Mouse (Mus musculus): ENCODE measurements at regions not wholly inside any gene's neighbourhood (a gene's known extent, or its start where the extent isn't known, plus 50 kb on each side); places are given as distances from the start of the nearest gene placed in this dataset.
"Not testable (repeated sequence)": the region's sequence is repeated elsewhere in the genome, so short reads cannot be mapped to it uniquely, and the experiment has no call there.

GRCm38 (mm10) chr8:19976461-19976860 lies 73.3 kb downstream of the Gm31371 start:
- peaks cover 11% of the 10 kb centered on the region; the same call in 1 of the 2 replicates for H3K9me3 ChIP-seq (ENCODE audit: control insufficient read depth, low read length)
- H3K27me3 ChIP-seq (ENCODE audit: control insufficient read depth); H3K36me3 ChIP-seq (ENCODE audit: control insufficient read depth); H3K4me1 ChIP-seq (ENCODE audit: control insufficient read depth); H3K4me3 ChIP-seq (replicated peaks): not testable (repeated sequence)

GRCm38 (mm10) chr8:19979536-19980345 lies 76.5 kb downstream of the Gm31371 start:
- Histone ChIP-seq H3K27me3 (ENCODE audit: control insufficient read depth) (0 out of 2 replicates have a peak, but pooled peaks cover 3% of the 10 kb centered on the region), H3K4me1 (ENCODE audit: control insufficient read depth) (peaks cover 7% of the 10 kb centered on the region), H3K36me3 (ENCODE audit: control insufficient read depth) (no peaks in the 10 kb centered on the region), H3K4me3 (replicated peaks) (peak overlapping the region; percentile 67), H3K9me3 (ENCODE audit: control insufficient read depth, low read length) (peaks cover 11% of the 10 kb centered on the region; the same call in 1 of the 2 replicates)
- TF ChIP-seq GATA1 (IDR thresholded peaks at IDR 0.05; ENCODE audit: low read length) (no peak), TAL1 (IDR thresholded peaks at IDR 0.05; ENCODE audit: low read length) (no peak; the same call in 2 of the 3 replicates)

- peak overlapping the region; percentile 67 for H3K4me3 ChIP-seq (replicated peaks)
- not testable (repeated sequence) for H3K4me1 ChIP-seq (ENCODE audit: control insufficient read depth); H3K9me3 ChIP-seq (ENCODE audit: control insufficient read depth, low read length); H3K36me3 ChIP-seq (ENCODE audit: control insufficient read depth); H3K27me3 ChIP-seq (ENCODE audit: control insufficient read depth)
Measured at GRCm38 (mm10) chr8:19980346-19980726, 77.1 kb downstream of the Gm31371 start.

- not testable (repeated sequence) for H3K4me1 ChIP-seq (ENCODE audit: control insufficient read depth); H3K4me3 ChIP-seq (replicated peaks); H3K27me3 ChIP-seq (ENCODE audit: control insufficient read depth); H3K36me3 ChIP-seq (ENCODE audit: control insufficient read depth)
- H3K9me3 ChIP-seq (ENCODE audit: control insufficient read depth, low read length) = peaks cover 13% of the 10 kb centered on the region
Measured at GRCm38 (mm10) chr8:20008106-20008505, 104.9 kb downstream of the Gm31371 start.

GRCm38 (mm10) chr8:20010947-20011346 lies 107.8 kb downstream of the Gm31371 start:
- H3K4me1 ChIP-seq (ENCODE audit: control insufficient read depth); H3K36me3 ChIP-seq (ENCODE audit: control insufficient read depth); H3K27me3 ChIP-seq (ENCODE audit: control insufficient read depth); H3K4me3 ChIP-seq (replicated peaks): not testable (repeated sequence)
- peaks cover 21% of the 10 kb centered on the region for H3K9me3 ChIP-seq (ENCODE audit: control insufficient read depth, low read length)

- not testable (repeated sequence) for H3K4me1 ChIP-seq (ENCODE audit: control insufficient read depth); H3K4me3 ChIP-seq (replicated peaks); H3K27me3 ChIP-seq (ENCODE audit: control insufficient read depth)
Measured at GRCm38 (mm10) chr8:20013278-20013677, 110.1 kb downstream of the Gm31371 start.

GRCm38 (mm10) chr8:20014451-20015130 lies 111.4 kb downstream of the Gm31371 start:
- peaks cover 21% of the 10 kb centered on the region for H3K9me3 ChIP-seq (ENCODE audit: control insufficient read depth, low read length)
- H3K4me3 ChIP-seq (replicated peaks); H3K4me1 ChIP-seq (ENCODE audit: control insufficient read depth); H3K36me3 ChIP-seq (ENCODE audit: control insufficient read depth); H3K27me3 ChIP-seq (ENCODE audit: control insufficient read depth): not testable (repeated sequence)

More at GRCm38 (mm10) chr8:20013278-20013677, 110.1 kb downstream of the Gm31371 start:
- not testable (repeated sequence) for H3K36me3 ChIP-seq (ENCODE audit: control insufficient read depth)
- peaks cover 21% of the 10 kb centered on the region for H3K9me3 ChIP-seq (ENCODE audit: control insufficient read depth, low read length)

GRCm38 (mm10) chr8:20015411-20016081 lies 112.4 kb downstream of the Gm31371 start:
- H3K4me1 ChIP-seq (ENCODE audit: control insufficient read depth); H3K36me3 ChIP-seq (ENCODE audit: control insufficient read depth); H3K27me3 ChIP-seq (ENCODE audit: control insufficient read depth); H3K4me3 ChIP-seq (replicated peaks): not testable (repeated sequence)
- peaks cover 15% of the 10 kb centered on the region for H3K9me3 ChIP-seq (ENCODE audit: control insufficient read depth, low read length)

GRCm38 (mm10) chr8:20016082-20016840 lies 113.1 kb downstream of the Gm31371 start:
- not testable (repeated sequence) for H3K27me3 ChIP-seq (ENCODE audit: control insufficient read depth); H3K4me3 ChIP-seq (replicated peaks)

GRCm38 (mm10) chr8:20025521-20025920 lies 122.3 kb downstream of the Gm31371 start:
- not testable (repeated sequence) for H3K36me3 ChIP-seq (ENCODE audit: control insufficient read depth); H3K27me3 ChIP-seq (ENCODE audit: control insufficient read depth); H3K4me1 ChIP-seq (ENCODE audit: control insufficient read depth); H3K9me3 ChIP-seq (ENCODE audit: control insufficient read depth, low read length); H3K4me3 ChIP-seq (replicated peaks)

More at GRCm38 (mm10) chr8:20016082-20016840, 113.1 kb downstream of the Gm31371 start:
- not testable (repeated sequence) for H3K36me3 ChIP-seq (ENCODE audit: control insufficient read depth); H3K4me1 ChIP-seq (ENCODE audit: control insufficient read depth)
- peaks cover 13% of the 10 kb centered on the region for H3K9me3 ChIP-seq (ENCODE audit: control insufficient read depth, low read length)

- H3K9me3 ChIP-seq (ENCODE audit: control insufficient read depth, low read length); H3K4me3 ChIP-seq (replicated peaks); H3K4me1 ChIP-seq (ENCODE audit: control insufficient read depth); H3K27me3 ChIP-seq (ENCODE audit: control insufficient read depth); H3K36me3 ChIP-seq (ENCODE audit: control insufficient read depth): not testable (repeated sequence)
Measured at GRCm38 (mm10) chr8:20027956-20028355, 124.8 kb downstream of the Gm31371 start.

GRCm38 (mm10) chr8:20030131-20030530 lies 126.9 kb downstream of the Gm31371 start:
- H3K9me3 ChIP-seq (ENCODE audit: control insufficient read depth, low read length) = not testable (repeated sequence)

GRCm38 (mm10) chr8:20057626-20058025 lies 154.4 kb downstream of the Gm31371 start:
- H3K36me3 ChIP-seq (ENCODE audit: control insufficient read depth); H3K4me1 ChIP-seq (ENCODE audit: control insufficient read depth); H3K27me3 ChIP-seq (ENCODE audit: control insufficient read depth); H3K9me3 ChIP-seq (ENCODE audit: control insufficient read depth, low read length); H3K4me3 ChIP-seq (replicated peaks): not testable (repeated sequence)

More at GRCm38 (mm10) chr8:20030131-20030530, 126.9 kb downstream of the Gm31371 start:
- not testable (repeated sequence) for H3K36me3 ChIP-seq (ENCODE audit: control insufficient read depth); H3K4me3 ChIP-seq (replicated peaks); H3K27me3 ChIP-seq (ENCODE audit: control insufficient read depth); H3K4me1 ChIP-seq (ENCODE audit: control insufficient read depth)
